Mouse (Mus musculus) urinary bladder, postnatal 14 days (tissue): ENCODE data around the gene Hist1h1d.
"Not testable (repeated sequence)": the region's sequence is repeated elsewhere in the genome, so short reads cannot be mapped to it uniquely, and the experiment has no call there.

Experiments
- DNase-seq: peaks from one replicate; pipeline ENCODE4 v3.0.0; 2021; ENCODE audit warnings: low spot score

The Hist1h1d gene

GRCm38 (mm10) chr13:23573034-23573897 is 20.2 kb downstream of the Hist1h1d start:
- DNase-seq, result not testable (repeated sequence)

GRCm38 (mm10) chr13:23573898-23574524 is 20.9 kb downstream of the Hist1h1d start, which contains the start of the genes Hist1h2bf and Hist1h2ad:
Gene Hist1h2bf, minus strand, starts transcription at chr13:23574196.
Gene Hist1h2ad, plus strand, starts transcription at chr13:23574381.
- peak; percentile 91 for DNase-seq

GRCm38 (mm10) chr13:23574546-23575170 is 21.6 kb downstream of the Hist1h1d start:
- not testable (repeated sequence) for DNase-seq

GRCm38 (mm10) chr13:23575271-23575851 is 22.3 kb downstream of the Hist1h1d start, which contains the start of gene Hist1h3d:
Gene Hist1h3d, plus strand, starts transcription at chr13:23575763.
- peak; percentile 31 for DNase-seq

- not testable (repeated sequence) for DNase-seq
Observed at GRCm38 (mm10) chr13:23575864-23576313, 22.8 kb downstream of the Hist1h1d start.

GRCm38 (mm10) chr13:23576351-23576881 is 23.4 kb downstream of the Hist1h1d start:
- DNase-seq, result no peak

- DNase-seq, result no peak
Observed at GRCm38 (mm10) chr13:23576906-23577639, 24.0 kb downstream of the Hist1h1d start.

GRCm38 (mm10) chr13:23577835-23578234 is 24.8 kb downstream of the Hist1h1d start:
- DNase-seq, result no peak

- DNase-seq, result peak; percentile 95
Observed at GRCm38 (mm10) chr13:23581408-23582218, 28.6 kb downstream of the Hist1h1d start, which contains the start of gene Hist1h4d. Gene Hist1h4d, plus strand, starts transcription at chr13:23581598.

- DNase-seq, result no peak
Observed at GRCm38 (mm10) chr13:23582219-23583056, 29.4 kb downstream of the Hist1h1d start.

- DNase-seq, result no peak
Observed at GRCm38 (mm10) chr13:23583387-23584068, 30.5 kb downstream of the Hist1h1d start.

- DNase-seq, result no peak
Observed at GRCm38 (mm10) chr13:23584331-23584730, 31.3 kb downstream of the Hist1h1d start.

- DNase-seq, result peak; percentile 82
Observed at GRCm38 (mm10) chr13:23585029-23585441, 32.0 kb downstream of the Hist1h1d start.

GRCm38 (mm10) chr13:23585442-23586098 is 32.5 kb downstream of the Hist1h1d start:
- DNase-seq, result peak; percentile 69

GRCm38 (mm10) chr13:23586099-23586939 is 33.3 kb downstream of the Hist1h1d start:
- no peak for DNase-seq

- no peak for DNase-seq
Observed at GRCm38 (mm10) chr13:23586940-23587225, 33.8 kb downstream of the Hist1h1d start.

- DNase-seq, result no peak
Observed at GRCm38 (mm10) chr13:23591206-23591605, 38.1 kb downstream of the Hist1h1d start.
